Mouse (Mus musculus): ENCODE measurements around the gene Dffa. TPM values are rescaled to one million over a fixed set of nuclear protein-coding genes. Genes with fewer than 3 reads are reported as not detected.
A peak's percentile ranks its signal among the peaks of the same experiment; 100 is the strongest.

Gene Dffa
- total RNA-seq (2021), result 10 to 100 TPM; 47.8 to 54.2 TPM
- long read RNA-seq, experiment 1, transcript Dffa-202 (5 exons, 1,835 nt), result minor isoform, 5 of 17 reads
- long read RNA-seq, experiment 1, transcript Dffa-201 (6 exons, 2,457 nt), result major isoform, 6 of 17 reads
- long read RNA-seq, experiment 1, partial matches to known transcripts, result 2 of 17 reads
- long read RNA-seq, experiment 1, other reads (novel, unspliced or antisense), result 4 of 17 reads
- long read RNA-seq, experiment 2, transcript Dffa-202 (5 exons, 1,835 nt), result minor isoform, 7 of 17 reads
- long read RNA-seq, experiment 2, transcript Dffa-201 (6 exons, 2,457 nt), result major isoform, 8 of 17 reads
- long read RNA-seq, experiment 2, partial matches to known transcripts, result 0 of 17 reads
- long read RNA-seq, experiment 2, other reads (novel, unspliced or antisense), result 2 of 17 reads

DNA sequence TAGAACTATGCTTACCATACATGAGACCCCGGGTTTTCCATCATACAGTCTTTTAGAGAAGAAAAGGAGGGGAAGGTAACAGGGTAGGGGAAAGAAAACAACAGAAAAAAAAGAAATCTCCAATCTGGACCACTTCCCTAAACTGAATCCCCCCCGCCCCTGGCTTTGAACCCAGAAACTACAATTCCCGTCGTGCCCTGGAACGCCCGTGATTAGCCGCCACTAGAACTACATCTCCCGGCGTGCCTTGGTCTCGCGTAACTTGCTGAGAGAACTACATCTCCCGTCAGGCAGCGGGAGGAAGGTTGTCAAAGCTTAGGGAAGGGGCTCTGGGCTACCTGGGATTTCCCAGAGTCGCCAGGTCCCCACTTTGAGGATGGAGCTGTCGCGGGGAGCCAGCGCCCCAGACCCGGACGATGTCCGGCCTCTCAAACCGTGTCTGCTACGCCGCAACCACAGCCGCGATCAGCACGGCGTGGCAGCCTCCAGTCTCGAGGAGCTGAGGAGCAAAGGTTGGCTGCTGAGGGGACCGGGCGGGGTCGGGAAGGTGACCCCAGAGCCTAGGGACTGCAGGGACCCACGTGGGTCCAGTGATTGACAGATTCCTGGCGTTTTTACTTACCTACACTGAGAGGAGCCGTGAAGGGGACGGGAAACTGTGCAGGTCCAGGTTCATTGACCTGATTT lies at the start of gene Dffa:
Gene Dffa (plus strand): TSS at position 272 of the 687 bp plus-strand sequence.
- DNase-seq (ENCODE audit: low spot score in 2 of 2), result peak; percentile 93 to 94
- Histone ChIP-seq H3K27ac (peak within 1 kb of the TSS; percentile 84), H3K4me3 (peak within 1 kb of the TSS; percentile 92)
- peak; percentile 69 for TF ChIP-seq CTCF (conservative IDR thresholded peaks at IDR 0.05)

- no peak for DNase-seq (ENCODE audit: low spot score in 2 of 2)
- TF ChIP-seq CTCF (conservative IDR thresholded peaks at IDR 0.05), result no peak
- Histone ChIP-seq H3K4me3 (no peak overlapping the region), H3K27ac (no peak overlapping the region)
Measured at GRCm38 (mm10) chr4:149055847-149056246, 48.1 kb upstream of the Dffa start.

GRCm38 (mm10) chr4:149056957-149057356 lies 47.0 kb upstream of the Dffa start:
- no peak for TF ChIP-seq CTCF (conservative IDR thresholded peaks at IDR 0.05)
- H3K27ac ChIP-seq, result no peak overlapping the region
- DNase-seq (ENCODE audit: low spot score in 2 of 2), result no peak
- H3K4me3 ChIP-seq, result no peak overlapping the region

DNA sequence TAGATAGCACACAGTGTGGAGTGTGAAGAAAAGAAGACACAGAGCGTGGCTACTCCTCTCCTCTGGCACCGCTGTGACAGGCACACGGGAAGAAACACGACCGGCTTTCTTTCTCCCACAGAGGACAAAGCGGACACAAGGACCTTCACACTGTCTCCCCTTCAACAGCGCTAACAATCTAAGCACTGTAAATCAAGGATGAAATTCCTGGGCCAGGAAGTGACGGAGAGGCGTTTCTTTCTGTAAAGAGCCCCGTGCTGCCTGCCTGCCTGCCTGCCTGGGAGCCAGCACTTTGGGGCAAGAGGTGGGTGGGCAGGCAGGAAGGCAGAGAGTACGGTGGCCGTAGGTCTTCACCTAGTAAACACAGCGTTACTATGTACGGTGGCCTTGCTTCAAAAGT lies 46.5 kb upstream of the Dffa start:
- no peak overlapping the region for H3K4me3 ChIP-seq
- no peak for DNase-seq (ENCODE audit: low spot score in 2 of 2)
- no peak overlapping the region for H3K27ac ChIP-seq
- no peak for TF ChIP-seq CTCF (conservative IDR thresholded peaks at IDR 0.05)

- Histone ChIP-seq H3K27ac (no peak overlapping the region), H3K4me3 (no peak overlapping the region)
- no peak for TF ChIP-seq CTCF (conservative IDR thresholded peaks at IDR 0.05)
- no peak for DNase-seq (ENCODE audit: low spot score in 2 of 2)
Measured at GRCm38 (mm10) chr4:149058298-149058697, 45.6 kb upstream of the Dffa start.

- TF ChIP-seq CTCF (conservative IDR thresholded peaks at IDR 0.05), result no peak
- DNase-seq (ENCODE audit: low spot score in 2 of 2), result no peak
- Histone ChIP-seq H3K4me3 (no peak overlapping the region), H3K27ac (no peak overlapping the region)
Measured at GRCm38 (mm10) chr4:149059713-149060112, 44.2 kb upstream of the Dffa start.

DNA sequence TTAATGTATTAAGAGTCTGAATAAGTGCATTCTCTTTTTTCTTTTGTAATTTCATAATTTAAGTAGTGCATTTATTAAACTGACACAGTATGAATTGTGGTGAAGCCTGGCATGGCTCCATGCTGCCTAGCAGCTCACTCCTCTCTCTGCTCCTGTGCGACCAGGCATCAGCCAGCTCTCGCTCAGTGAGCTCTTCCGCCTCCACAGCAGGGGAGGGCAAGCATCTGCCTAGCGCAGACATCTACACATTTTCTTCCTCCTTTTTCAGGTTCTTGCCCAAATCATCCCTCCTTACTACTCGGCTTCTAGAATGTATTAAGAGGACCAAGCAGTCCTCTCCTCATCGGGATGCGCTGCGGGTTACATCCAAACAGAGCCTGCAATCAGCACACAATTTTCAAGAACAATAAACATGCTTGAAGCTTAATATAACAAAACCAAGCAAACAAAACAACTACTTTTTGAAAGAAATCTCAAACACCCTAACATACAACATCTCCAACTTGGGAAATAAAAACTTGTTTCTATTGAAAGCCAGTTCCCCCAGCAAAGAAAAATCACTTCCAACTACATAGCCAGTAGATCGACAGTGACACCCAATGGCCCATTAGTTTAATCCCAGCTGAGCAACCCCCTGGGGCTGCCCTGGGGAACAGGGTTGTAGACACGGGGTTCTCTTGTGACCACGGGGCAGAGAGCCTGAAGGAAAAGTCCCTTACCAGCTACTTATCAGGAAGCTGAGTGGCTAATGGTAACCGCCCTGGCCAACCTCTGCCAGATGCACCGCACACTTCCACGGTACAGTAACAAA lies 43.1 kb upstream of the Dffa start:
- peak in 1 of 2 experiments; percentile 38 for DNase-seq (ENCODE audit: low spot score in 2 of 2)
- no peak overlapping the region for H3K27ac ChIP-seq
- TF ChIP-seq CTCF (conservative IDR thresholded peaks at IDR 0.05), result peak; percentile 78
- H3K4me3 ChIP-seq, result no peak overlapping the region

DNA sequence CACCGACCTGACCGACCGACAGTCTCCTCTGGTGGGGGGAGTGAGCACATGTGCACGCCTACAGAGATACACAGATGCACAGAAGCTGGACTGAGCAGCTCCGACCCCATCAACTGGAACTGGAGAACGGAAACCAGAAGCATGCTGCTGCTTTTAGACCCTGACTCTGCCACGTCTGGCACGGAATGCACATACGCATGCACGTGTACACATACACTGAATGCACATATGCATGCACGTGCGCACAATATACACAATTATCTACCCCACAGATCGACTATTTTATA lies 42.6 kb upstream of the Dffa start:
- Histone ChIP-seq H3K27ac (no peak overlapping the region), H3K4me3 (no peak overlapping the region)
- no peak for TF ChIP-seq CTCF (conservative IDR thresholded peaks at IDR 0.05)
- DNase-seq (ENCODE audit: low spot score in 2 of 2), result no peak

GRCm38 (mm10) chr4:149062406-149063318 lies 41.3 kb upstream of the Dffa start:
- no peak for DNase-seq (ENCODE audit: low spot score in 2 of 2)
- no peak overlapping the region for H3K27ac ChIP-seq
- TF ChIP-seq CTCF (conservative IDR thresholded peaks at IDR 0.05), result no peak
- H3K4me3 ChIP-seq, result no peak overlapping the region

DNA sequence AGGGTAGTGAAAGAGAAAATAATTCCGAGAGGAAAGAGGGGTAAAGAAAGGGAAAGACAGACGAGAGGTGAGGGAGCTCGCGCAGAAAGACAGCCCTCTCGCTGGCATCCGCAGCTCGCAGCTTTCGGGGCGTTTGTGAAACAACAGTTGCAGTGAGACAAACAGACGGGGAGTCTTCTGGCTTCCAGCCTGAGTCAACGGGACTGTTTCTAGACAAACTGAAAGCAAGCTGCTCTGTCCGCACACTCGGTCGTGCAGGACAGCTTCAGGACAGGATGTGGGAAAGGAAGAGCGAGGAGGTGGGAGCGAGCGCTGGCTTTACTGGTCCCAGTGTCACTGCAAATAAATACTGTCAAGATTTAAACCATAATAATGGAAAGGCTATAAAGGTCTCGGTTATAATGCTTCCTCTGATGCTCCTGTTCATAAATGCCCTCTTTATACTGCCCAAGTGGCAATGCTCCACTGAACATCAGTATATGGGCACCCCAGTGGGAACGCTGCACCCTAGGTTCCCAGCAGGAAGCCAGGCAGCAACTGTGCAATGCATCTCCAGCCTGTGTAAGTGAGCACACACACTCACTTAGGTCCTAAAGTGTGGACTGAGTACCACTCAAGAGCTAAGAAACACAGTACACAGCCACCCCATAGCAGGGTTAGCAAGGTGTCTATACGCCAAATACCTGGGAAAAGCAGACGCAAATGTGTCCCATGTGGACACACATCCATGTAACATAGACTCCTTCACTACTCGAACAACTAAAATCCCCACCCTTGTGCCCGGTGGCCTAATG lies 39.7 kb upstream of the Dffa start:
- H3K4me3 ChIP-seq, result no peak overlapping the region
- no peak overlapping the region for H3K27ac ChIP-seq
- peak in 1 of 2 experiments; percentile 27 for DNase-seq (ENCODE audit: low spot score in 2 of 2)
- TF ChIP-seq CTCF (conservative IDR thresholded peaks at IDR 0.05), result no peak

DNA sequence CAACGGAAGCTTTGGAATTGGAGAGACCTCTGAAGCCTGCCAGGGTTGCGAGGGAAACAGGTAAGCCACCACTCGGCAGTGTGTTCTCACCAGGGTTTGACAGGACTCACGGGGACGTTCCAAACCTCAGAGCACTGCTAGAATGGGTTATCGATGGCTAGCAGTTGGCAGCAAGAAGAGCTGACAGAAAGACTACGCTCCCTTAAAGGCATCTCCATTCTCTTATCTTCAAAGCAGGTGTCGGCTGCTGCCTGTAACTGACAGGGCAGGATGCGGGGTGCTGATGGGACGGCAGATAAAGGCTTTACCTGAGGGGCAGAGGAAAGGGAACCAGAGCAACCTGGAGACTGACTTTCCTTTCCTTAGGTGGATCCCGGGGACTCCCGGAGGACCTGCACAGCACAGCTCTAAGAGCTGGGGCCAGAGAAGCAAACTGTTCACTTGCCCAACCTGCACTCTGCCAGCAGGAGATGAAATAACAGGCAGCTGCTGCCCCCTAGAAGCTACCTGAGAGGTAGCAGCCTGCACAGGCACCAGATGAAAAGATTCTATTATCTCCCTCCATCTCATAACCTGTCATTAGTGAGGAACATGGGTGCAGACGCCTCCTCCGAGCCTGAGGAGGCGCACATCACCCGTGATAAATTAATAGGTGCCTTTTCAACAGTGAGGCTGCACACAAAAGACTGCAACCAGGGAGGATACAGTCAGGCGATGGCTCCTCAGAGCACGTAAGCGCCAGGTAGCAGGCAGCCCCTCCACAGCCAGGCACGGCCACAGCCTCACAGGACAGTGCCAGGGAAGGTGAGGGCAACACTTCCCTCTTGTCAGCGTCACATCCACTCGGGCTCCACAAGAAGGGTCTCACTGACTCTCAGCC lies 37.0 kb upstream of the Dffa start:
- Histone ChIP-seq H3K4me3 (no peak overlapping the region), H3K27ac (no peak overlapping the region)
- no peak for DNase-seq (ENCODE audit: low spot score in 2 of 2)
- TF ChIP-seq CTCF (conservative IDR thresholded peaks at IDR 0.05), result peak; percentile 70
